Mouse (Mus musculus) thymus, adult 18-20 months (tissue): ENCODE results near the gene H2-DMb1.

Experiments
- DNase-seq, 2 experiments: peaks; one replicate each; pipeline ENCODE4 v3.0.0; 2022; ENCODE audit warnings: mixed read lengths in 2 of 2

The H2-DMb1 gene

DNA sequence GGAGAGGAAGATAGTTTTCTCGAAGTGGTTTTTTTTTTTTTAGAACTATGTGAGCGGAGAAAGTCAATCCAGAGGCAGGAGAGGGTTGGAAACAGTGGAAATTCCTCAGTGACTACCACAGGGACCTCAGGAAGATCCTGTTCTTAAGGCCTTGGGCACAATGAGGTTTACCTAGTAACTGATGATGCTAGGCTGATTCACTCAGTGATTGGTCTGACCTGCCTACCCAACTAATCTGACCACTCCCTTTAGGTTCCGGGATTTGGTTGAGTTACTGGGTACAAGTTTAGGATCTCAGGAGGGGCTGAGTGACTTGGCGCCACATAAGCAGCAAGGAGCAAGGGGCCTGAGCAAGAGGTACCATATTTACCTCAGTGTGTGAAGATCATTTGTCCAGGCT lies at the start of gene H2-DMb1:
TSS of gene H2-DMb1 (plus strand) at position 150 of the 400 bp plus-strand sequence.
- no peak for DNase-seq

DNA sequence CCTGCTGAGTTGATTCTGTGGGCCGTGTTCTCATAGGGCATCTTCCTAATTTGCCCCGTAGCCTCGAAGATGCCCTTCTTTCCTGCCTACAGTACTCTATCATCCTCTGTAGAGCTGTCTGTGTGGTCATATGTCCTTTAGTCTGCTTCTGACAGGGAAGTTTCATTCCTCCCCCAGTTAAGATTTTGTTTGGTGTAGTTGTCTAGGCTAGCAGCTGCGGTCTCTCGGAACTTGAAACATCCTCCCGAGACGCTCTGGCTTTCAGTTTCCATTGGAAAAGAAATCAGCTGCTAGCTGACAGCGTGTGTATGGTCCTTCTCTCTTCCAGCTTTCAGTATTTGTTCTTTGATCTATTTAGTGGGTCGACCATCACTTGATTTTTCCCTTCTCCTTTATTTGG lies 48.1 kb upstream of the H2-DMb1 start:
- DNase-seq: no peak

- no peak for DNase-seq
Measured at GRCm38 (mm10) chr17:34106555-34106954, 46.3 kb upstream of the H2-DMb1 start.

- DNase-seq: no peak
Measured at GRCm38 (mm10) chr17:34107109-34107867, 45.6 kb upstream of the H2-DMb1 start.

DNA sequence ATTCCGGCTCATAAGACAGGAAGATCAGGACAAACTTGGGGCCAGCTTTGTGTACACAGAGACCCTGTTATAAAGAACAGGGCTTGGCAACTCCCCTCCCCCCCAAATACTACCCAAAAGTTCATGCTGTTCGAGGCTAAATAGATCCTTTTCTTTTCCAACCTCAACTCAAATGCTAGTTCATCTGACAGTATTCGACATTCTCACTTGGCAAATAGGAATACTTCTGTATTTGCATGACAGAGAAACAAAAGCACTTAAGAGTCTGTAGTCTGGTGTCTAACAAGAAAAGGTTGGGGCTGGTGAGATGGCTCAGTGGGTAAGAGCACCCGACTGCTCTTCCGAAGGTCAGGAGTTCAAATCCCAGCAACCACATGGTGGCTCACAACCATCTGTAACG lies 44.4 kb upstream of the H2-DMb1 start:
- no peak for DNase-seq

GRCm38 (mm10) chr17:34109038-34109805 lies 43.6 kb upstream of the H2-DMb1 start:
- no peak for DNase-seq

GRCm38 (mm10) chr17:34109806-34110195 lies 43.1 kb upstream of the H2-DMb1 start:
- DNase-seq: no peak

DNA sequence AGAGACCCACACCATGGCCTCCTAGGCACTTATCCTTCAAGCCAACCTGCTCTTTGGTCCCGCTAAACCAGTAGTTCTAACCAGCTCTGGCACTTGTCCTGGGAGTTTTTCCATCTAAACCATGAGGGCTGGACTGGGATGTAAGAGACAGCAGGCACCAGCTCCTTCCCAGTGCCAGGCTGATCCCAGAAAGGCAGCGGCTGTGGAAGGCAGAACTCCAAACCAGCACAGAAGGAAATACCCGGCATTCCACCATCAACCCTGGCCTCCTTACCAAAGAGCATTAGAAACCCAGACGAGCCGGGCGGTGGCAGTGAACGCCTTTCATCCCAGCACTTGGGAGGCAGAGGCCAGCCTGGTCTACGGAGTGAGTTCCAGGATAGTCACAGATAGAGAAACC lies 42.6 kb upstream of the H2-DMb1 start:
- DNase-seq: no peak

- no peak for DNase-seq
Measured at GRCm38 (mm10) chr17:34114114-34114513, 38.8 kb upstream of the H2-DMb1 start.

- no peak for DNase-seq
Measured at GRCm38 (mm10) chr17:34116736-34117370, 36.0 kb upstream of the H2-DMb1 start.

GRCm38 (mm10) chr17:34117421-34118112 lies 35.3 kb upstream of the H2-DMb1 start:
- no peak for DNase-seq

DNA sequence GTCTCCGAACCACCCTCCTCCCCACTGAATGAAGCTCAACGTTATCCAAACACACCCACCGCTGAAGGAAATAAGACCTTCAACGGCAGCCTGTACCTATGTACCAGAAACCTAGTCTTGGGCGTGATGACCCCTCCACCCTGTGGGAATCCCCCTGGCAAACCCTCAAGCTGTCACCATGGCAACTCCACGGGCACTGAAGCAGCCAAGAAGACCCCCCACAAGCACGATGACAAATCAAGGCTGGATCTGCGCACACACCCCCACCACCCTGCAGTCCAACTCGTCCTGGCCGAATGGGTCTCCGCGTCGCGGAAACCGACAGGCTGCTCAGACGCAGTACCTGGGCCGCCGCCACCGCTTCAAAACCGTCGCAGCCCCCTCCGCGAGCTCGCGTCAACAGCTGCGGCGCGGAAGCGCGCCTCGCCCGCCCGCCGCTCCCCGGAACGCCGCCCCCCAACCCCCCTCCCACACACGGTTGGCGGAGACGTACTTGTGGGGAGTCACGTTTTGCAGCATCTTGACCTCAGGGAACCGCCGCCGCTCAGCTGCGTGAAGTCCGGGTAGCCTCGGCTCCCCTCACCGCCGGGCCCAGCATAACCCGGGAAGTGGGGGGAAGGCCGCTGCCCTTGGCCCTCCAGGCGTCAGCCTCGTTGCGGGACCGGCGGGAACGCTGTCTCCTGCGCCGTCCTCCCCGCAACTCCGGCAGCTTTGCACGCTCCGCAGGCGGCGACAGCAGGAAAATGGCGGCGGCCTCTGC lies 34.6 kb upstream of the H2-DMb1 start:
- DNase-seq: peak; percentile 65 to 68

GRCm38 (mm10) chr17:34118873-34119248 lies 34.0 kb upstream of the H2-DMb1 start:
- DNase-seq: no peak

- DNase-seq: peak; percentile 98 to 99
Measured at GRCm38 (mm10) chr17:34119249-34120179, 33.4 kb upstream of the H2-DMb1 start, which contains the start of gene H2-DMa. TSS of gene H2-DMa (plus strand) at chr17:34119541.

- DNase-seq: peak; percentile 74 to 82
Measured at GRCm38 (mm10) chr17:34120180-34120723, 32.6 kb upstream of the H2-DMb1 start.

GRCm38 (mm10) chr17:34120814-34121171 lies 32.1 kb upstream of the H2-DMb1 start:
- peak; percentile 74 to 80 for DNase-seq

DNA sequence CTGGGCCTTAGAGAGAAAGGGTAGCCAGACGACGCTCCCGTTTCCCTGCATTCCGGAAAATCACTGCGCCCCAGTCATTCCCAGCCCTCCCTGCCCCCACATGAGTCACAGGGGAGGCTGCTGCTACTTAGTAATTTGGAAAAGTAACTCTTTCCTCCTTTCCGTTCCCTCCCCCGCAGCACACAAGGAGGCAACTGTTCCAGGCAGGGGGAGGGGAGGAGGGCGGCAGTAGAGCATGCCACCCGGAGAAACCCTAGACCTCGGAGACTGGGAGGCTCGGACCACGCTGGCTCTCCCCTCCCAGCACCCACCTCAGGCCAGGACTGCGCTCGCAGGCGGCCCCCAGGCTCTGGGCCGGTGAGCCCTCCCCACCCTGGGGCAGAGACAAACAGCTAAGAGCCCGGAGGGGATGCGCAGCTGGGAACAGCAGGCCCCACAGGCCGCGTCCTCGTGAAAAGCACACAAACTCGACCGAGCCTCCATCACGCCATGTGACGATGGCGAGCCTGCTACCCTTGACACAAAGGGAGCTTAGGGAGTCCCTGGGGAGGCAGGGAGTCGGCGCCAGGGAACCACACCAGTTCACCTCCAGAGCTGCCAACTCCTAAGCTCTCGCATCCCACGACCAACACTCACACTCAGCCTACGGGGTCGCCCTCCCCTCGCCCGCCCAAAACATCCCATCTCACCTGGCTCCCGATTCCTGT lies 31.5 kb upstream of the H2-DMb1 start:
- peak; percentile 59 to 68 for DNase-seq

GRCm38 (mm10) chr17:34121879-34122187 lies 31.0 kb upstream of the H2-DMb1 start:
- no peak for DNase-seq

DNA sequence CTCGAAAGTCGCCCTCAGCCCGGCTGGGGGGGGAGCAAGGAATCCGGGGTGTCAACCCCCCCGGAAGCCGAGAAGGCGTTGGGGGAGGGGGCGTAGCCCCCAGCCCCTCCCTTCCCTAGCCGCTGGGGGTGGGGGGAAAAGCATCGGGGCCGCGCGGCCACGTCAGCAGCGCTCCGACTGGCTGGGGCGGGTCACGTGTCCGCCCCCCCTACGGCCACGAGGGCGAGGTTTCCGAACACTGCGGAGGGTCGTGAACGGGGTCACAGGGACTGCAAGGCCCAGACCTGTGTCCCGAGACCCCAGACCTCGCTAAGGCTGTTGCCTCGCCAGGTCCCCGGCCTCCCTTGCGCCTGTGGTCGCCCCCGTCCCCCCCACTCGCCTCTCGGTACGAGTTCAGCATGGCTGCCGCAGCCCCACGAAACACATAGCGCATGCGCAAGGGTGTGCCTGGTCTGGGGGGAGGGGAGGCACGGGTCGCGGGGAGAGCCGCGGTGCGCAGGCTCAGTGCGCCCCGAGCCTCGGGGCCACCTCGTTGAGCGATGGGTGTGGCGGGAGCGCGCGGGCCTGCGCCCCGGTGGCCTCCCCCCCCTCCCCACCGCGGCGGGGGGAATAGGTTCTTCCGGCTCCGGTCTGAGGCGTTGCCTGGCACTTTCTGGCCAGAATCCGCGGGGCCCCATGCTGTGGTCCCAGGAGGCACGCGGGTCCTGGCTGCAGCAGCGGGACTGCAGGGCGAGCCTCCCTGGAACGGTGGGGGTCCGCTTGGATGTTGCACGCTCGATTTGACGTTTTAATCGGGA lies 30.5 kb upstream of the H2-DMb1 start, which contains the start of gene Brd2:
TSS of gene Brd2 (minus strand) at position 447 of the 797 bp plus-strand sequence.
- DNase-seq: peak; percentile 97
